Mouse (Mus musculus) brown adipose tissue, adult 24 weeks (tissue): ENCODE data around the gene Lrrn4cl. TPM values are rescaled to one million over a fixed set of nuclear protein-coding genes. Genes with fewer than 3 reads are reported as not detected.
"Not testable (repeated sequence)": the region's sequence is repeated elsewhere in the genome, so short reads cannot be mapped to it uniquely, and the experiment has no call there.

Experiments used
- H3K27ac ChIP-seq: fragments of 200-500 bp; replicated peaks from 2 replicates; pipeline ENCODE4 v1.5.1; 2012; ENCODE audit warnings: low read depth, mild to moderate bottlenecking, low read length
- H3K4me1 ChIP-seq: fragments of 200-500 bp; 2 replicates; pipeline ENCODE4 v1.6.1; 2012; ENCODE audit warnings: low read length, mixed read lengths; ENCODE audit not compliant: control insufficient read depth, insufficient read depth, insufficient read length
- H3K4me3 ChIP-seq: fragments of 200-500 bp; 2 replicates; pipeline ENCODE4 v1.5.1; 2012; ENCODE audit warnings: low read depth, mild to moderate bottlenecking, low read length, moderate library complexity; ENCODE audit not compliant: insufficient read depth
- polyA plus RNA-seq: library from polyadenylated mRNA; stranded (reverse); fragments of >200 nt; gene quantifications from 2 replicates; pipeline ENCODE4 v1.2.4, GENCODE M21; 2012; ENCODE audit not compliant: missing spikeins, insufficient read depth, insufficient read length

Lrrn4cl gene
- polyA plus RNA-seq, 1 experiment, result 10.5 TPM

GRCm38 (mm10) chr19:8852236-8852928 is 1.8 kb downstream of the Lrrn4cl start:
- H3K27ac ChIP-seq, result peak overlapping the region; percentile 28; the same call in 1 of the 2 replicates
- H3K4me3 ChIP-seq, result peak overlapping the region; percentile 12; the same call in 1 of the 2 replicates
- peaks cover 4% of the 10 kb centered on the region; the same call in 1 of the 2 replicates for H3K4me1 ChIP-seq

GRCm38 (mm10) chr19:8853117-8853516 is 2.5 kb downstream of the Lrrn4cl start:
- Histone ChIP-seq H3K27ac (no peak overlapping the region), H3K4me3 (no peak overlapping the region), H3K4me1 (peaks cover 4% of the 10 kb centered on the region; the same call in 1 of the 2 replicates)

- Histone ChIP-seq H3K4me1 (no peaks in the 10 kb centered on the region), H3K27ac (no peak overlapping the region), H3K4me3 (no peak overlapping the region)
Observed at GRCm38 (mm10) chr19:8857689-8858088, 7.1 kb downstream of the Lrrn4cl start.

GRCm38 (mm10) chr19:8859018-8859417 is 8.4 kb downstream of the Lrrn4cl start:
- Histone ChIP-seq H3K4me1 (no peaks in the 10 kb centered on the region), H3K4me3 (no peak overlapping the region), H3K27ac (no peak overlapping the region)

GRCm38 (mm10) chr19:8864265-8864664 is 13.7 kb downstream of the Lrrn4cl start:
- H3K4me1 ChIP-seq, result no peaks in the 10 kb centered on the region
- no peak overlapping the region for H3K4me3 ChIP-seq
- no peak overlapping the region for H3K27ac ChIP-seq

- H3K4me3 ChIP-seq, H3K4me1 ChIP-seq, H3K27ac ChIP-seq: not testable (repeated sequence)
Observed at GRCm38 (mm10) chr19:8870381-8870780, 19.8 kb downstream of the Lrrn4cl start.

GRCm38 (mm10) chr19:8870838-8871237 is 20.3 kb downstream of the Lrrn4cl start:
- H3K27ac ChIP-seq, result peak overlapping the region; percentile 73
- peaks cover 6% of the 10 kb centered on the region; the same call in 1 of the 2 replicates for H3K4me1 ChIP-seq
- H3K4me3 ChIP-seq, result peak overlapping the region; percentile 68

GRCm38 (mm10) chr19:8871267-8872186 is 21.0 kb downstream of the Lrrn4cl start, which contains the start of gene Ubxn1:
TSS of gene Ubxn1 (plus strand) at chr19:8871496.
- peak within 1 kb of the TSS; percentile 78 for H3K27ac ChIP-seq
- peaks cover 6% of the 10 kb centered on the region; the same call in 1 of the 2 replicates for H3K4me1 ChIP-seq
- peak within 1 kb of the TSS; percentile 90 for H3K4me3 ChIP-seq

GRCm38 (mm10) chr19:8872266-8872840 is 21.8 kb downstream of the Lrrn4cl start:
- Histone ChIP-seq H3K27ac (peak overlapping the region; percentile 78), H3K4me1 (peaks cover 6% of the 10 kb centered on the region; the same call in 1 of the 2 replicates), H3K4me3 (peak overlapping the region; percentile 90)

- no peak overlapping the region for H3K4me3 ChIP-seq
- peaks cover 8% of the 10 kb centered on the region; the same call in 1 of the 2 replicates for H3K4me1 ChIP-seq
- no peak overlapping the region for H3K27ac ChIP-seq
Observed at GRCm38 (mm10) chr19:8875031-8875430, 24.5 kb downstream of the Lrrn4cl start.

GRCm38 (mm10) chr19:8880311-8881033 is 29.9 kb downstream of the Lrrn4cl start, which contains the start of gene Uqcc3:
TSS of gene Uqcc3 (minus strand) at chr19:8880923.
- Histone ChIP-seq H3K4me3 (peak within 1 kb of the TSS; percentile 69), H3K4me1 (0 out of 2 replicates have a peak, but pooled peaks cover 2% of the 10 kb centered on the region), H3K27ac (peak within 1 kb of the TSS; percentile 61)

- H3K4me3 ChIP-seq, result peak overlapping the region; percentile 69
- 0 out of 2 replicates have a peak, but pooled peaks cover 2% of the 10 kb centered on the region for H3K4me1 ChIP-seq
- no peak overlapping the region for H3K27ac ChIP-seq
Observed at GRCm38 (mm10) chr19:8881034-8881392, 30.4 kb downstream of the Lrrn4cl start.

- H3K4me3 ChIP-seq, result no peak within 1 kb of the TSS
- peaks cover 7% of the 10 kb centered on the region; the same call in 1 of the 2 replicates for H3K4me1 ChIP-seq
- no peak within 1 kb of the TSS for H3K27ac ChIP-seq
Observed at GRCm38 (mm10) chr19:8883616-8884015, 33.0 kb downstream of the Lrrn4cl start, which contains the start of the genes Lbhd1 and Gm49403. TSS of gene Lbhd1 (plus strand) at chr19:8883732. TSS of gene Gm49403 (plus strand) at chr19:8883930.

- H3K4me3 ChIP-seq, result no peak overlapping the region
- peaks cover 6% of the 10 kb centered on the region; the same call in 1 of the 2 replicates for H3K4me1 ChIP-seq
- H3K27ac ChIP-seq, result no peak overlapping the region
Observed at GRCm38 (mm10) chr19:8886916-8887584, 36.5 kb downstream of the Lrrn4cl start.
